In genomic region chr8:11233009-11233408, GRCm38 (mm10) we compare ENCODE assay signal across 22 mouse cellular contexts.
A peak's percentile ranks its signal among the peaks of the same experiment; 100 is the strongest.
DNase-seq lines count a peak whose midpoint lies in the region; ATAC-seq and TF ChIP-seq lines count a peak whose summit lies in the region.
"Had no signal": no experiment of that assay in that cellular context is flagged by ENCODE, and none has a peak within 500 bp of the region (broad histone marks: within the 10 kb centered on the region; RNA-seq: fewer than 3 reads in every experiment).

No protein-coding gene starts in this region.

- no peak for TF ChIP-seq CTCF in kidney, adult 2 months (conservative IDR thresholded peaks at IDR 0.05; ENCODE audit: insufficient read depth, insufficient read length, low read depth, low read length)
- TF ChIP-seq CTCF in kidney, postnatal 0 days (IDR thresholded peaks at IDR 0.05; ENCODE audit: low read depth): no peak

- no peak for TF ChIP-seq POLR2A in kidney, adult 2 months (IDR thresholded peaks at IDR 0.05; ENCODE audit: low read depth, low read length)

- H3K27ac ChIP-seq in kidney, adult 2 months (ENCODE audit: insufficient read depth, low read depth, low read length): no peak overlapping the region
- 0 out of 2 replicates have a peak overlapping the region, but pooled peaks have one; percentile 78 for H3K27ac ChIP-seq in kidney, postnatal 0 days
- H3K27ac ChIP-seq: gastrocnemius, adult 2 months; heart, embryonic 13.5 days; hindbrain, embryonic 14.5 days; hindbrain, postnatal 0 days had no signal

- DNase-seq in adrenal gland, adult (ENCODE audit: inconsistent age in 2 of 2, low spot score in 1 of 2): peak; percentile 60 to 66
- DNase-seq in adrenal gland, postnatal 4 days (ENCODE audit: low spot score in 2 of 2): no peak
- DNase-seq in kidney, adult 2 months: peak; percentile 73
- DNase-seq in kidney, adult 18-20 months: no peak
- DNase-seq in kidney, postnatal 0 days (ENCODE audit: low spot score): no peak
- DNase-seq in ovary, postnatal 14 days (ENCODE audit: low spot score): no peak
- no peak for DNase-seq in urinary bladder, postnatal 14 days (ENCODE audit: low spot score)
- DNase-seq: adrenal gland, postnatal 14 days; cerebellum, adult 18-20 months; cerebellum, adult 9-10 months; cerebellum, postnatal 14 days; forebrain, postnatal 0 days; gastrocnemius, adult 2 months; gastrocnemius, postnatal 14 days; heart, adult 11 months; heart, postnatal 14 days; heart, postnatal 4 days had no signal

- H3K4me1 ChIP-seq in kidney, adult 2 months (ENCODE audit: control insufficient read depth, insufficient read depth, low read length): peaks cover 32% of the 10 kb centered on the region
- H3K4me1 ChIP-seq in kidney, postnatal 0 days (replicated peaks; ENCODE audit: insufficient read depth, low read length): peaks cover 15% of the 10 kb centered on the region; the same call in 1 of the 2 replicates

- H3K27me3 ChIP-seq in kidney, adult 2 months (replicated peaks; ENCODE audit: control insufficient read depth, insufficient read depth, low read length): no peaks in the 10 kb centered on the region
- H3K27me3 ChIP-seq in kidney, postnatal 0 days (ENCODE audit: insufficient read depth, low read length): no peaks in the 10 kb centered on the region
- H3K27me3 ChIP-seq: heart, embryonic 13.5 days had no signal

- no peak overlapping the region for H3K4me2 ChIP-seq in kidney, postnatal 0 days (ENCODE audit: low read length)
- H3K4me2 ChIP-seq: heart, embryonic 13.5 days; hindbrain, embryonic 14.5 days had no signal

- WGBS in kidney, adult 2 months: 55% methylated on average over 4 of the region's 4 CpGs
- 35% methylated on average over 4 of the region's 4 CpGs for WGBS in kidney, postnatal 0 days

- no peak overlapping the region for H3K9ac ChIP-seq in kidney, postnatal 0 days (ENCODE audit: low read depth, low read length)
- H3K9ac ChIP-seq: forebrain, postnatal 0 days; heart, embryonic 13.5 days; hindbrain, embryonic 14.5 days had no signal

- H3K4me3 ChIP-seq in kidney, adult 2 months (ENCODE audit: insufficient read depth, low read depth, low read length): no peak overlapping the region
- H3K4me3 ChIP-seq in kidney, postnatal 0 days (replicated peaks; ENCODE audit: low read depth, low read length): no peak overlapping the region
- H3K4me3 ChIP-seq: gastrocnemius, adult 2 months; heart, embryonic 13.5 days had no signal

- H3K36me3 ChIP-seq in kidney, adult 2 months (ENCODE audit: control insufficient read depth, insufficient read depth, low read length): no peaks in the 10 kb centered on the region; the same call in 1 of the 2 replicates
- H3K36me3 ChIP-seq in kidney, postnatal 0 days (ENCODE audit: insufficient read depth, low read length): peaks cover 49% of the 10 kb centered on the region

- H3K9me3 ChIP-seq in kidney, postnatal 0 days (replicated peaks; ENCODE audit: low read length): no peaks in the 10 kb centered on the region
- H3K9me3 ChIP-seq: heart, embryonic 13.5 days had no signal

- ATAC-seq in kidney, postnatal 0 days (replicated peaks; ENCODE audit: low FRiP score, low read depth): no peak
- ATAC-seq: activated CD4-positive, CD25-positive, alpha-beta regulatory T cell, adult 4 months; forebrain, embryonic 14.5 days; forebrain, postnatal 0 days; hindbrain, postnatal 0 days had no signal

Comparison
In these comparisons a context has a peak if more than half of its experiments do, and no peak if none do; other contexts are left out.
1. DNase-seq: peak in adrenal gland, adult (2 of 2) and kidney, adult 2 months (single experiment); none in adrenal gland, postnatal 4 days (0 of 2), kidney, adult 18-20 months (single experiment), kidney, postnatal 0 days (single experiment), ovary, postnatal 14 days (single experiment) and urinary bladder, postnatal 14 days (single experiment).